Mouse (Mus musculus) embryo, embryonic 10.5 days (tissue): ENCODE measurements at regions not wholly inside any gene's neighbourhood (a gene's known extent, or its start where the extent isn't known, plus 50 kb on each side); places are given as distances from the start of the nearest gene placed in this dataset.
A peak's percentile ranks its signal among the peaks of the same experiment; 100 is the strongest.
"Not testable (repeated sequence)": the region's sequence is repeated elsewhere in the genome, so short reads cannot be mapped to it uniquely, and the experiment has no call there.

Experiments used
- DNase-seq: peaks from one replicate; pipeline ENCODE4 v3.0.0-alpha.2; 2015; ENCODE audit warnings: low spot score

DNA sequence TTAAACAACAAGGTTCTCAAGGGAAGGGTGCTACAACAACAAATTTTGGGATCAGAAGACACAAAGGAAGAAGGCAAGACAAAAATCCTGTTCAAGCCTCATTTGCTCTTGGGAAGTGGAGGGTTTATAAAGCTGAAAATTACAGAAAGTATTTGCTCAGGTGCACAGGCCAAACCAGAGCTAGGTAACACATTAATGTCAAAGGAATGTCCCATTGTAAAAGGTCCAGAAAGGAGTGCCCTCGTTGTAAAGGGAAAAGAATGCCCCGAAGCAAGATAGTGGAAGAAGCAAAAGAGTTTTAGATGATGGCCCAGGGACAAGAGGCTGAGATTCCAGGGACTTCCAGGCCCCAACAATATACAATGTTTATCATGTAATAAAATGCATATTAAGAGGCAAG, 317.3 kb downstream of the Car8 start:
- DNase-seq = no peak

DNA sequence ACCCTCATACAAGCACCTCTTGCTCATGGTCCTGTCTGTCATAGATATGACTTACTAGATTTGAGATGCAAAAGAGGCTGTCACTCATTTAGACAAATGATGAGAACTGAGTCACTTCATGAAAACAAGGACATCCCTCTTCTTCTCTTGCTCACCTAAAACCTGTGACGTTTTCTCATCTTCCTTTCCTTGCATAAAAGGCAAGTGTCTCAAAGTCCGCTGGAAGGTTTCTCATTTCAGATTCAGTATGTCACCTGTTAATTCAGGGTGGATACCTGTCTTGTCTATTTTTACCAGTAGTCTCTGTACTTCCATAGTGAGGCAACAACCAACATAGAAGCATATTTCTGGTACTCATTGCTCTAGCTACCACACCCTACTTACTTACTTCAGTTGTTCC, 325.6 kb downstream of the Car8 start:
- no peak for DNase-seq

DNA sequence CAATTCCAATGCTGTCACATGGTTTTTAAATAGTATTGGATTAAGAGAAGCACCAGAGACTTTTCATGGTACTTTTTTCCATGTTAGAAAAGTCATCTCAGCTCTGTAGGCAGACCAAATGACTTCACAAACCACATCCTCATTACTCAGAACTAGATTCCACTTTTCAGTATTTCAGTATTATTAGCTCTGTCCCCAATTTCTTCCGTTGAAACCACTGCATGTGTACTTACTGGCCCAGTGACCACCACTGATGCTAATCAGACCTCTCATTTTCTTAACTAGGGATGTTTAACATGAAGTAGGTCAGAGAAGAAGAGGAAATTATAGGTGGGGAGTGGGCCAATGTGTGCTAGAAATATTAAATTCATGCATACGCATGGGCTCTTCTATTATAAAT, 326.2 kb downstream of the Car8 start:
- DNase-seq = no peak

DNA sequence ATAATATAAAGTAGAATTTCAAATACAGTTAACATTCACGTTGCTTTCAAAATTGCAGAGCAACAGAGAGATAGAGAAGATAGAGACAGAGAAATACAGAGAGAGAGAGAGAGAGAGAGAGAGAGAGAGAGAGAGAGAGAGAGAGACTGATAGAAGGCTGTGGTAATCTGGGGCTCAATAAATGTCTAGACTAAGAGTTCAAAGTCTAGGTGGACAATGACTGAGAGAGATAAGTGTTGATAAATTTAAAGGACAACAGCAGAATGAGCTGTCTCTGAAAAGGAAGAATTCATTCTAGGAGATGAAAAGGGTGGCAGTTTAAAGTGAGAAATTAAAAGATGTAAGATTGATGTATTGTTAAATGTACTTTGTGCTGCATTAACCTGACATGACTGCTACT, 335.7 kb downstream of the Car8 start:
- no peak for DNase-seq

DNA sequence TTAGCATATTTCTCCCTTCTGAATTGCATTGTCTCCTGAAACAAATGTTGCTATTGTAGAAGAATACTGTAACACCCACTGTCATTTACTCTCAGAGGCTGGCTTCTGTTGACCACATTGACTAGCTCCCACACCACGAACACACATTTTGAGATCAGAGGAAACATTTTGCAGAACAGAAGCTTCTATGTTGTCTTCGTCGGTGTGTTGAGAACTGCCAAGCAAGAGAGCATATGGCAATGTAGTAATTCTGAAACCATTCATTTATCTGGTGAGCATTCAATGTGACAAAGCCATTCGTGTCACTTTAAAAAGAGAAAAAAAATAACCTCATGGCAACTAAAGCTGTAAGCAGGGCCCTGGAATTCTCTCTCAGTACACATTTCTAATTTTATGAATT, 343.9 kb downstream of the Car8 start:
- DNase-seq = no peak

DNA sequence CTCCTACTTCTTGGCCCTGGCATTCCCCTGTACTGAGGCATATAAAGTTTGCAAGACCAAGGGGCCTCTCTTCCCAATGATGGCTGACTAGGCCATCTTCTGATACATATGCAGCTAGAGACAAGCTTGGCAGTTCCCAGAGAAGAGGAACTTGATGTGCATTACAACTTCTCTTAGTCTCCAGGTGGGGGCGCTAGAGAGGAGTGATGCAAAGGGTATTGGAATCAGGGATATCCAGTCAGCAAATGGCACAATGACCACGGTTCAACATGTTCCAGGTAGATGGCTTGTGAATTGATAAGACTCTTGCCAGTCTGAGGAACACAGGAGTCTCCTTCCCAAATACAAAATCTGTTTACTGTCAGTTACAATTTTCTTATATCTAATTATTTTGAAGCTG, 347.7 kb downstream of the Car8 start:
- no peak for DNase-seq

DNA sequence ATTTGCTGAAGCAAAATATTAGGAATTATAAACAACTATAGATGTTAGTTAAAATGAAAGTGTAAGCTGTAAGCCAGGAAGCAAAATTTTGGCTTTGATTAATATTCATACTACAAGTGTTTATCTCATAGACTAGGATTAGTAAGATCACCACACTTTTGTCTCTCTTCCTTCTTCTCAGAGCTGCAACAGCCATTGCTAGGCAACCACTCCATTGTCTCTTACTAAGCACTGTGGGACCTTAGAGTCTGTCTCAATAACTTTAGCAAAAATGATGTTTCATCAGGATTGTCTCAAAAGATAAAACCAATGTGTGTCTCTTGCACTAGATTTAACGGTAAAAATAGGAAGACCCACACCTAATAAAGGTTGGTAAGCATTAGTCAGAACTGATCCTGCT, 384.3 kb downstream of the Car8 start:
- peak; percentile 9 for DNase-seq

DNA sequence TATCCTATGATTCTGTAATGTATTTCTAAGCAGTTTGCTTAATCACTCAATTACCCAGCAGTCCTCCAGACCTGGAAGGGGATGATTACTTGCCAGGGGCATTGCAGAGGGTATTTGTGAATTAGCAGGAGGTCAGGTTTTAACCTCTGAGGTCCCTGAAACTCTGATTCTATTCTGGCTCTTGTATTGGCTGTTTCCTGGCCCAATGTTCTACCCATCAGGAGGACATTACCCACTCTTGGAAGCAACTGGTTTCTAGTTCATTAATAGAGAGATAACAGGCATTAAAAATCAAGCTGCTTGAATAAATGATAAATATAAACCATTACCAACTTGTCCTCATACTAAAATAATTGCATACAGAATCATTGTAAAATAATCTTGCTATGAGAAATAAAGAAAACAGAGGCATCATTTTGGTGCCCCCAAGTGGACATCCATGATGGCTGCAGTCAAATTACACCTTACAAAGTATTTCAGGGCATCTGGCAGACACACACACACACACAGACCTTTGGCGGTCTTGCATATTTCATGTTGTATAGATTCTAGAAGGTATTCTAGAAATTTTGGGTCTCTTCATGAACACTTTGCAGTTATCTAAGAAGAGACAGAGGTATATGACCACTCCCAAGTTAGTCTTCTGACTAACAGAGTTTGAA, 385.6 kb downstream of the Car8 start:
- DNase-seq = peak; percentile 74

DNA sequence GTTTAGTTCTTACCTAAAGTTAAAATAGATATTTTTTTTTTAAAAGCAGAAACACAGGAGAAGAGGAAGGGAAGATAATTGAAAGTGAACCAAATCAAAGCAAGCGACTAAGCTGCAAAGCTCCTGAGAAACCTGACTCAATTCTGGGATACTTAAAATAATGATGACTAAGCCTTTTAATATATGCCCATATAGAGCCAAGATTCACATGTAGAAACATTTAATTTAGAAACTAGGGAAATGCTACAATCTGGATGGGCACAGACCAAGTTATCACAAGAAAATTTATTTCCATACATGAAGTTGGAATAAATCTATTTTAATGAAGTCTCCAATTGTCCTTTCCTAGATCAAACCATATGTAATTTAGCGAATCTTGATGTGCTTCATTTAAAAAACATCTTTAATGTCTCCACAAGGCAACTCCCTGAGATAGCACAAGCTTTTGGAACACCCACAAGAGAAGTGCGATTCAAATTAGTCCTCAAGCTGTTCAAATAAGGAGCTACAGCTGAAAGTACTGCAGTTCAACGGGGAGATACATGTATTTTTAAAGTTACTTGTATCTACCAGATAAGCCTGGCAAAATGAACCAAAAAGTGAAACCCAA, 386.7 kb downstream of the Car8 start:
- no peak for DNase-seq

DNA sequence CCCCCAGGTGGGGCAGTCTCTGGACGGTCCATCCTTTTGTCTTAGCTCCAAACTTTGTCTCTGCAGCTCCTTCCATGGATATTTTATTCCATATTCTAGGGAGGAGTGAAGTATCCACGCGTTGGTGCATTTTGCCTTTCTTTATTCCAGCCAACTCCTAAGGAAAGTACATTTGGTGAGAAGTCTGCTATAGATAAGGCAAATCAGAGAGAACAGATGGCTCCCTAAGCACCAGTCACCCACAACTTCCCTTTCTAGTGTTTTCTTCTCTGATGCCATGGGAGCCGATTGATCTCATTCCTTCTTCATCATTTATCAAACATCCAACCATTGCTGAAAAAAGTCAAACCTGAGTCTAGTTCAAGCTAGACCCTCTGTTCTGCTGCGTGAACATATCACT, 391.4 kb downstream of the Car8 start:
- no peak for DNase-seq

DNA sequence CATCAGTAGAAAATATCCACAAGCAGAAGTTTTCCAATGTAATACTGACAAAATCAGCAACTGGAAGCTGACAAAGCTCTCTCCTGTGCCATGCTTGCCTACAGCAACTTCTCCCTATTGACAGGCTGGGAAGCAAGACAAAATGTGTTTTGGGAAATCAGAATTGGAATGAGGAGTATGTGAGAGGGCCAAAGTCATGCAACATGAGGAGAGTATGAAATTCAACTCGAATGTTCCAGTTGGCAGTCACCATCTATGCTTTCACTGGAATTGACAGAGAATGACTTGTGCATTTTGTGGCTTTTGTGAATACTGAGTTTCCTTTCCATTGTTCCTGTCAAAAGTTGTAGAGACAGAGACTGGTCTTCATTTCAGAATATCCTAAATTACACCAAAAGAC, 409.7 kb downstream of the Car8 start:
- DNase-seq = no peak

DNA sequence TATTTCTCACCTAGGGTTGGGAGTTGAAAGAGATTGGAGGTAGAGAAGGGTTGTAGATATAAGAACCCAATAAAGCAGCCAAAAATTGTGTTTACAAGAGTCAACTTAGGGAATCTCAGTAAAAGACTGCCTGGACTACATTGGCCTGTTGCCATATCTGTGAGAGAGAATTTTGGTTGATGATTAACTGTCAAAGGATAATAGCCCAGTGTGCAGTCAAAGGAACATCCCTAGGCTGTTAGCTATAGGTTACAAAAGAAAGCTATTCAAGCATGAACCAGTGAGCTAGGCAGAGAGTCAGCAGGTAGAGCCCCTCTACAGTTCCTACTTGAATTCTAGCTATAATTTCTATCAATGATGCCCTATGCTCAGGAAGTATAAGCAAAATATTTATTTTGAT, 419.0 kb downstream of the Car8 start:
- no peak for DNase-seq

DNA sequence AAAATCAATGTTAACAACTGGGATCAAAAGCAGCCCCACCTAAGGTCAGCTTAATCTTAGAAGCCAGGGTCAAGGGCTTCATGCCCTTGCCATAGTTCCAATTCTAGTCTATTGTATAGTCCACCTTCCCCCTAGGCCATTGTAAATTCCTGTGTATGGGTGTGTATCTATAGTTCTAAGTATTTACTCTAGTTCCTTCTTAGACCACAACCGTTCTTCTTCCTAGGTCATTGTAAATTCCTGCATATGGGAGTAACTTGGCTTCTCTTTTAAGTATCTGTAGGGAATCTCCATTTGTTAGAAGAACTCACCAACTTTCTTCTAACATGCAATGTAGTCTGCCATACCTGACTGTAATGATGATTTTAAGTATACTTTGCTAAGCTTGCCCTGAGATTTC, 461.1 kb downstream of the Car8 start:
- DNase-seq = not testable (repeated sequence)

DNA sequence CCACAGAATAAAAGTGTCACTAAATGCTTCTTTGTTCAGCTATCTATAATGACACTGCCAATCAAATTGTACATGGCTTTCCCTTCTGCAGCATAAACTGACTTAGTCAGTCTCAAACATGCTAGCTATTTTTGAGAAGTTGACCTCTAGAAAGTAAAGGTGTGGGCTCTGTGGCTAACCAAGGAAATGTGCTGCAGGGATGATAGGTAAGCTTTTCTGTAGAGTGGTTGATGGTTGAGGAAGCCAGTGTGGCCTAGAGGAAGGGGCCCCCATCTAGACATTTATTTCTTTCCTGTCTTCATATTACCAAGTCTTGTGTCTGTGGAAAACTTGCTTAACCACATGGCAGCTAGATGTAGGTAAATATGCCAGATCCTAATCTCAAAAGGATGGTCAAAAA, 483.4 kb downstream of the Car8 start:
- no peak for DNase-seq

DNA sequence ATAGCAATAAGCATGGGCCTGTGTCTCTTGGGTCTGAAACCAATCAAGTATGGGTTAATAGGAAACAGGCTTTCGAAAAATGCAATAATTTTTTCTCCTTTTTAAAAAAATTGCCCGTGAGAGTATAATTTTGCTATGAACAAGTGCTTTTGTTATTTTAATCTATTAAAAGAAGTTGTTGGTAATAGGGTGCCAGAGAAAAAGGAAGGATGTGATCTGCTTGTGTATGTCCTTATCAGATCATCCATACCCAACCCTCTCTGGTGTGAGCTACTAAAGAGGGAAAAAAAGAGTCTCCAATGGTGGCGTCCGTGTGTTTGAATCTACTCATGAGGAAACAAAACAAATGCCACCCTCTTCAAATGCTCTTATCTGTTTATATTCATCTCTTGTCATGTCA, 484.9 kb downstream of the Car8 start:
- DNase-seq = no peak

DNA sequence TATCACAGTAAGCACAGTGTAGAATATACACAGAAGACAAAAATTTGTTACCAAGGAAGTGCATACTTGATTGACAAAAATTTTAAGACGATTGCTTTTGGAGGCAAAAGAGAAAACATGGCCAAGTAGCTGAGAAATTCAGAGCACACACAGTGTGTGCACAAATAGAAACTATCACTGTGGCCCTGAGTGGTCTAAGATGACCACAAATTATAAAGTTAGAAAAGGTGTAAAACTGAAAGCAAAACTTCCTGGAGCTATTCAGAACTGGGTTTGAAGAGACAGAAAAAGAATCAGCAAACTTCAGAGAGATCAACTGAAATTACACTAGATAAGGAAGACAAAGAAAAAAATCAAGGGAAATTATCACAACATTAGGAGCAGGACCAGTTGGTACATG, 487.6 kb downstream of the Car8 start:
- DNase-seq = no peak

DNA sequence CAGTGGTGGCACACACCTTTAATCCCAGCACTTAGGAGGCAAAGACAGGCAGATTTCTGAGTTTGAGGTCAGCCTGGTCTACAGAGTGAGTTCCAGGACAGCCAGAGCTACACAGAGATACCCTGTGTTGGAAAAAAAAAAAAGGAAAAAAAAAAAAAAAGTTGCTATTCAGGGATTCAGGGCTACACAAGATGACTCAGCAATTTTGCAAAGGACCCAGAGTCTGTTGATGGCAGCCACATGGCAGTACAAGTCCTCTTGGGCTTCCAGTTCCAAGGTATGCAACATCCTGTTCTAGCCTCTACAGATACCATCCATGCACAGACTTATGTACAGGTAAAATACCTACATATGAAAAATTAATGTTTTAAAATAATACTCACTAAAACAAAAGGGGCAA, 515.9 kb downstream of the Car8 start:
- DNase-seq = no peak

DNA sequence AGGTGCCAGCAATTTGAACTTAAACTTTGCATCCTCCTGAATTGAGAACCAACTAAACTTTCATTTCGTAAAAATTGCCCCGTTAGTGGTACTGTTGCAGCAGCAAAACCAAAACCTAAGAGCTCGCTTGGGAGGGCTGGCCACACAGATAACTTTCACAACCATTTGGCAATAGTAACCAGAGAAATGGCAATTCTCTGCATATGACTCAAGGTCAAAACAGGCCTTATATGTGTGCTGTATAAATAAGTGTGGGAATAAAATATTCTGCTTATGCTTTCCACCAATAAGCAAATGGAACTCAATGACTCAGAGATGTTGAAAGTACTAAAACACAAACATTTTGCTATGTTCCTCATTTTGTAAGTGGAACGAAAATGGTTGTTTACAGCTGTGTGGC, 550.3 kb downstream of the Car8 start:
- DNase-seq = no peak

DNA sequence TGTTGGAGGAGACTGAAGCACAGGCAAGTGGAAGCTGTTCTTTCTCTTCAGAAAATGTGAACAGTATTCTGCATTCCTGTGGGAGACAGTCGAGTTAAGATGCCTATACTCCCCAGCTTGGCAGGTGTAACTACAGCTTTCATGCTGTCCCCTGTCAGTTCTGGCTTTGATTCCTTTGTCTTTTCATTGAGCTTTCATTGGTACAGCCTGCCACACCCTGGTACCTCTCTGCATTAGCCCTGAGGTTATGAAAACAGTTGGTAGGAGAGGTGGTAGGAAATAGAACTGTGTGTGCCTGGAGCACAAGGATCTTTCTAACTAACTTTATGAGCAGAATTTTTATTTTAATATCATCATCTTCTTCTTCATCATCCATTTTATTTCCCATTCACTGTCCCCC, 551.6 kb downstream of the Car8 start:
- no peak for DNase-seq

DNA sequence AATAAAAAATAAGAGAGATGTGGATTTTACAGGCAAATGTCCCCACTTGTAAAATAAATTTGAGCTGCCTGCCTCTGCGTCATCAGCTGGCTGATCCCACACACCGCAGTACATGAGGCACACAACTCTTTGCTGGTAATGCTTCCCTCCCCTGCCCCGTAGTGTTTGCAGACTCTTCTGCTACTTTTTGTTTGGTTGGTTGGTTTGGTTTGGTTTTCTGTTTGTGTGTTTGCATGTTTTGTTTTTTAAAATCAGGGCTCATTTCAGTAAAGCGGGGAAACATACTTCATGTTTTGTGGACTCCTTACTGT, 568.1 kb downstream of the Car8 start:
- no peak for DNase-seq

DNA sequence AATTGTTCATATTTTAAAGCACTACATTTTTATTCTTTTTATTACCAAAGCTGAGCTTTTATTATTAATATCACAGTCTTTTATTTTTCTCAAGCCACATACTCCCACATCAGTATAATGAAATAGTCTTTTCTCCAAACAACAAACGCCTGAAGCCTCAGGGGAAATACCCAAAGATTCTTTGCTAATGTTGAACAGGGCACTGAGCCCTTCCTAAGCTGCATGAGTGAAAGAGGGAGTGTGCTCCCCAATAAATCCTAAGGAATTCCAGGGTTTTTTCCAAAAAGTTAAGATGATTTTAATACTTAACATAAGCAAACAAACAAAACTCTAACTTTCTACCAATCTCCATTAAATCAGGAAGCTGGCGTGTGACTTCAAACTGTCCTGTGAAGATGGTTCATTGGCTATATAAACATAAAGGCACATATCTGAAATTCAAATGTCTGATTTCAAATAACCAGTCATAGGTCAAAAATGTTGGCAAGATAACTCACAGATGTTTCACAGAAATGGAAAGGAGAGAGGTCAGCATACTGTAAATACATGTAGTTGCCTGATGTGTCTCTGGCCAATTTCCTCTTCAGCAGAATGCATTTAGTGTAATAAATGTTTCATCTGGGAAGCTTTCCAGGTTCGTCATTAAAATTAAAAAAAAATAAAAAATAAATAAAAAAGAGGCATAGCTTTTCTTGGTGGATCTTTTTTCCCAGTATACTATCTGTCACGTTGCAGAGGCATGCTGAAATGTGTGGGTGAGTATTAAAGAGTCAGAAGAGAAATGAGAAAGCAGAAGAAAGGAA, 568.6 kb downstream of the Car8 start:
- no peak for DNase-seq

DNA sequence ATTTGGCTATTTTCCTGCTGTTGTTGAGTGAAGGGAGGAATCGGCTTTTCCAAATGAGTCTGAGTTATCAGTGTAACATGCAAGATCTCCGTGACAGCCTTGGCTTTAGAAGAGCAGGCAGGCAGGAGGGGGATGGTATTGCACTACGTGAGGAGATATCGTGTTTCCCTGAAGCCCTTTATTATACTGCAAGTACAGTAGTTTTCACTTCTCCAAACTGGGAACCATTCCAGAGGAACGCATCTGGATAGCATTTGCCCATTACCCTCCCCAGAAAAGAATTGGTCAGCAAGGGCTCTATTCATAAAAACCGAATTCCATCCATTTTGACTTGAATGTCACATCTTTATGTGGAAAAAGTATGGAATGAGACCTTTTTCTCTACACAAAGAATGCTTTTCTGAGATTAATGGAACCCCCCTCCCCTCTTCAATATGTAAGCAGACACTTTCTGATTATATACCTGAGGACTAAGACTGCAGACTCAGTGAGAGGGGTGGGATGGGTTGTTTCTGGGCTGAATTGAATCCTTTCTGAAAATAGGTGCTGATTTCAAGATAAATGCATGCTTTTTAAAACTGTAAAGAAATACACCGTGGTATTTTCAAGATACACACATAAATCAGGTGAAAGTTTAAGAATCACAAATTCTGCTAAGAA, 571.8 kb downstream of the Car8 start:
- DNase-seq = peak; percentile 2

DNA sequence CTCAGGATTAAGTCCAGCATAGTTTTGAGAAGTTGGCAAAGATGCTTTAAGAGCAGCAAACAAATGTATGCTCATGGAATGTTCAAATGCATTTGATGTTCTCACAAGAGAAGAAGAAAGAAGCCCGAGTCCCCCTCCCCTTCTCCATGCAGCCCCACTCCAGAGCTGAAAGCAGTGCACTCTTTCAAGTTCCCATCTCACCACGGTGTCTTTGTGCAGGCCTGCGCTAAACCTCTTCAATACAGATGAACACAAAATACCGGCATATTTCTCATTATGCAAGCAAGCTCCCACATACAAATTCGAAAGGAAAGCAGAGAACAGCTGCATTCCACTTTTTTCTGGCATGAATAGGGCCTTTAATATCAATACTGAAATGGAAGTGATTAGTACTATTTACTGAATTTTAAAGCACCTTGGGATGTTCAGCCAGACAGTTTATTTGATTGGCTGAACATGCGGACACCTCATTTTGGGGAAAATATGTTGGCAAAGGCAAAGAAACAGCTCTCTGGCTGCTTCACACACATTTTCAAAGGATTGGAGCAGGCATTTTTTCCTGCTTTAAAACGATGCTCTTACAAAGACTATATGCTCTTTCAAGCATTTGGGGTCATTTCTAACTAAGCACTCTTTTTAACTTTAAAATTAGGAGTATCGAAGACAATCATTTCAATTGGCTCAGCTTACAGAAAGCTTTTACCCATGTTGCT, 595.8 kb downstream of the Car8 start:
- no peak for DNase-seq
